Mouse (Mus musculus): Measurements from ENCODE around the gene Aspdh. TPM values are rescaled to one million over a fixed set of nuclear protein-coding genes. Genes with fewer than 3 reads are reported as not detected.
A peak's percentile ranks its signal among the peaks of the same experiment; 100 is the strongest.

Aspdh gene
- polyA plus RNA-seq (2014; fragmentation: Nextera tagmentation; extraction: Ambion mirVana): 0.52 and 1.1 TPM in 2 replicates

GRCm38 (mm10) chr7:44465111-44465510 is at the start of gene Aspdh:
Gene Aspdh, plus strand, starts transcription at chr7:44465391.
- H3K4me2 ChIP-seq (replicated peaks; ENCODE audit: low read depth, low read length): no peak within 1 kb of the TSS
- no peak for ATAC-seq (ENCODE audit: insufficient number of reproducible peaks, insufficient read depth, low FRiP score, low read depth)
- H3K4me1 ChIP-seq (ENCODE audit: control insufficient read depth, insufficient read depth, low read length): peaks cover 8% of the 10 kb centered on the region
- no peak within 1 kb of the TSS for H3K27ac ChIP-seq (ENCODE audit: low read length)
- H3K27me3 ChIP-seq (ENCODE audit: control insufficient read depth, insufficient read depth, low read length): peaks cover 32% of the 10 kb centered on the region
- WGBS: 70% methylated on average over 2 of the region's 2 CpGs
- H3K4me3 ChIP-seq (ENCODE audit: low read depth, low read length): no peak within 1 kb of the TSS
- H3K9me3 ChIP-seq (ENCODE audit: control insufficient read depth, low read depth, low read length): no peaks in the 10 kb centered on the region
- no peaks in the 10 kb centered on the region; the same call in 1 of the 2 replicates for H3K36me3 ChIP-seq (ENCODE audit: control insufficient read depth, insufficient read depth, low read length)
- H3K9ac ChIP-seq (replicated peaks; ENCODE audit: low read depth, low read length): no peak within 1 kb of the TSS

DNA sequence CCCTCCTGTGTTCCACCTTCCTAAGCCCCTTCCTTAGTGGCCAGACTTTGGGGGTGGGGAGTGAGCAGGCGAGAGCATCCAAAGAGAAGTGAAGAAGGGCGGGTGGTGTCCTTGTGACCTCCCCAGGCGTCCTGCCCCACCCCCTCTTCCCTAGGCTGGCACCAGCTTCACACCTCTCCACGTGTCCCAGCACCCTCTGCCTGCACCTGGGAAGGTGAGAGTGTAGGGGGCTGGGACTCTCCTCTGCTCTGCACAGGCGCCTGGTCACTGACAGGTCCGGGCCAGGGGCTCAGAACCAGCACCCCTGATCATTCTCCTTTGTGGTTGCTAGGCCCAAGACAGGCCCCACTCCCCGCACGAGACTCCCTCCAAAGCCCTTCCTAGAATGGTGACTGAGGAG is 37.5 kb upstream of the Aspdh start:
- no peaks in the 10 kb centered on the region for H3K9me3 ChIP-seq (ENCODE audit: control insufficient read depth, low read depth, low read length)
- H3K4me3 ChIP-seq (ENCODE audit: low read depth, low read length): no peak overlapping the region
- H3K27me3 ChIP-seq (ENCODE audit: control insufficient read depth, insufficient read depth, low read length): peaks cover 20% of the 10 kb centered on the region
- H3K27ac ChIP-seq (ENCODE audit: low read length): no peak overlapping the region
- no peaks in the 10 kb centered on the region for H3K36me3 ChIP-seq (ENCODE audit: control insufficient read depth, insufficient read depth, low read length)
- peak overlapping the region; percentile 75; the same call in 1 of the 2 replicates for H3K4me2 ChIP-seq (replicated peaks; ENCODE audit: low read depth, low read length)
- H3K4me1 ChIP-seq (ENCODE audit: control insufficient read depth, insufficient read depth, low read length): peaks cover 7% of the 10 kb centered on the region; the same call in 1 of the 2 replicates
- WGBS: 13% methylated on average over 8 of the region's 8 CpGs
- no peak for ATAC-seq (ENCODE audit: insufficient number of reproducible peaks, insufficient read depth, low FRiP score, low read depth)
- no peak overlapping the region for H3K9ac ChIP-seq (replicated peaks; ENCODE audit: low read depth, low read length)

DNA sequence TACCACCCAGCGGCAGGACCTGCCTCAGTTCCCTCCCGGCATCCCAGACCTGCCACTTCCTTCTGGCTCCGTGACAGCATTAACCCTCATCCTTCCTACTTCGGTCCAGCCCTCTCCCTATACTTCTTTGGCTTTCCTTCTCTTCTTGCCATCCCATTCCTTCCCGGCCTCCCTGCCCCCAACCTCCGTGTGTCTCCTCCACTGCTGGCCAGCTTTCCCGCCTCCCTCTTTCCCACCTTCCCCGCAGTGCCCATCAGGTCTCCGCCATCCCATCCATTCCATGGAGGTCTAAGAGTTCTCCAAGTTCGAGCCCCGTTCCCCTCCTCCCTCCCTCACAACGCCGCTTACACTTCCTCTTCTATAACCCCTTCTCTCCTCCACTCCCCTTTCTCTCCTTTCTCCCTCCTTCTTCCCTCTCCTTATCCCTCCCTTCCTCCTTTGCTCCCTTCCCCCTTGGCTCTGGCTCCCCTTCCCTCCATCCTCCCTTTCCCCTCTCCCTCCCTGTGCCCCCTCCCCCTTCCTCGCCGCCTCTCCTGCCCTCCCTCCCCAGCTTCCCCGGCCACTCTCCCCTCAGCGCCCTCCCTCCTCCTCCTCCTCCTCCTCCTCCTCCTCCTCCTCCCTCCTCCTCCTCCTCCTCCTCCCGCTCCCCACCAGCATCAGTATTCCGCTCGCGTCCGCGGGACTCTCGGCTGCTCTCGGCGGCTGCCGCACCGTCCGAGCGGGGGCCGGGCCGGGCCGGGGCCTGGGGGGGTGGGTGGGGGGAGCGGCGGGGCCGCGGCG is 36.8 kb upstream of the Aspdh start:
- peak overlapping the region; percentile 28; the same call in 1 of the 2 replicates for H3K9ac ChIP-seq (replicated peaks; ENCODE audit: low read depth, low read length)
- H3K36me3 ChIP-seq (ENCODE audit: control insufficient read depth, insufficient read depth, low read length): no peaks in the 10 kb centered on the region
- H3K9me3 ChIP-seq (ENCODE audit: control insufficient read depth, low read depth, low read length): no peaks in the 10 kb centered on the region
- H3K27ac ChIP-seq (ENCODE audit: low read length): no peak overlapping the region
- WGBS: 3% methylated on average over 23 of the region's 38 CpGs
- peaks cover 20% of the 10 kb centered on the region for H3K27me3 ChIP-seq (ENCODE audit: control insufficient read depth, insufficient read depth, low read length)
- peak overlapping the region; percentile 75 for H3K4me2 ChIP-seq (replicated peaks; ENCODE audit: low read depth, low read length)
- ATAC-seq (ENCODE audit: insufficient number of reproducible peaks, insufficient read depth, low FRiP score, low read depth): peak; percentile 42; the same call in 1 of the 2 replicates
- peak overlapping the region; percentile 46 for H3K4me3 ChIP-seq (ENCODE audit: low read depth, low read length)
- H3K4me1 ChIP-seq (ENCODE audit: control insufficient read depth, insufficient read depth, low read length): peaks cover 7% of the 10 kb centered on the region; the same call in 1 of the 2 replicates

DNA sequence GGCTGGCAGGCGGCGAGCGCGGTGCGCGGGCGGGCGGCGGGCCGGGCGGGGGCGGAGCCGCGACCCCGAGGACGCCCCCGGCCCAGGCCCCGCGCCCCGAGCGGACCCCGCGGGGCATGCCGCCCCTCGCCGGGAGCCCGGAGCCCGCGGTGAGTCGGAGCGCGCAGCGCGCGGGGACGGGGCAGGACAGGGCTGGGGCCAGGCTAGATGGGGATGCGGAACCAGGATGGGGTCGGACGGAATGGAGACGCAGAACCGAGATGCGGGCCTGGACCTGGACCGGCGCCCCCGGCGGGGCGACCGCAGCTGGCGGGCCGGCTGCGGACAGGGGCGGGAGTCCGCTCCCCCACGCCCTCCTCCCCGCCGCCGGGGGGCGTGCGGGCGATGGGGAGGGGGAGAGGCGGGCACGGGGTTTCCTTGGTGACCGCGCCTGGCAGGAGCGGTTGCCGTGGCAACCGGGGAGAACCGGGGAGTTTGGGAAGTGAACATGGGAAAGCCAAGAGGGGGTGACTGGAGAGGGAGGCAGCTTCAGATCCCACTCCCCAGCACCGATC is 36.1 kb upstream of the Aspdh start, which contains the start of gene Lrrc4b:
TSS of gene Lrrc4b (plus strand) at position 51 of the 554 bp plus-strand sequence.
- Histone ChIP-seq H3K36me3 (ENCODE audit: control insufficient read depth, insufficient read depth, low read length) (no peaks in the 10 kb centered on the region), H3K27me3 (ENCODE audit: control insufficient read depth, insufficient read depth, low read length) (peaks cover 20% of the 10 kb centered on the region), H3K4me2 (replicated peaks; ENCODE audit: low read depth, low read length) (peak within 1 kb of the TSS; percentile 75), H3K4me1 (ENCODE audit: control insufficient read depth, insufficient read depth, low read length) (peaks cover 7% of the 10 kb centered on the region; the same call in 1 of the 2 replicates), H3K27ac (ENCODE audit: low read length) (no peak within 1 kb of the TSS), H3K9ac (replicated peaks; ENCODE audit: low read depth, low read length) (peak within 1 kb of the TSS; percentile 28; the same call in 1 of the 2 replicates), H3K9me3 (ENCODE audit: control insufficient read depth, low read depth, low read length) (no peaks in the 10 kb centered on the region), H3K4me3 (ENCODE audit: low read depth, low read length) (peak within 1 kb of the TSS; percentile 46)
- no peak for ATAC-seq (ENCODE audit: insufficient number of reproducible peaks, insufficient read depth, low FRiP score, low read depth)
- under 1% methylated on average over 61 of the region's 69 CpGs for WGBS

- H3K4me3 ChIP-seq (ENCODE audit: low read depth, low read length): peak overlapping the region; percentile 46
- H3K36me3 ChIP-seq (ENCODE audit: control insufficient read depth, insufficient read depth, low read length): no peaks in the 10 kb centered on the region
- peak overlapping the region; percentile 75 for H3K4me2 ChIP-seq (replicated peaks; ENCODE audit: low read depth, low read length)
- peaks cover 20% of the 10 kb centered on the region for H3K27me3 ChIP-seq (ENCODE audit: control insufficient read depth, insufficient read depth, low read length)
- H3K4me1 ChIP-seq (ENCODE audit: control insufficient read depth, insufficient read depth, low read length): peaks cover 7% of the 10 kb centered on the region; the same call in 1 of the 2 replicates
- H3K9ac ChIP-seq (replicated peaks; ENCODE audit: low read depth, low read length): peak overlapping the region; percentile 28; the same call in 1 of the 2 replicates
- H3K9me3 ChIP-seq (ENCODE audit: control insufficient read depth, low read depth, low read length): no peaks in the 10 kb centered on the region
- no peak overlapping the region for H3K27ac ChIP-seq (ENCODE audit: low read length)
- 3% methylated on average over 30 of the region's 32 CpGs for WGBS
- ATAC-seq (ENCODE audit: insufficient number of reproducible peaks, insufficient read depth, low FRiP score, low read depth): no peak
These were observed 35.4 kb upstream of the Aspdh start for GRCm38 (mm10) chr7:44429534-44430488.

GRCm38 (mm10) chr7:44432550-44432949 is 32.6 kb upstream of the Aspdh start:
- H3K36me3 ChIP-seq (ENCODE audit: control insufficient read depth, insufficient read depth, low read length): no peaks in the 10 kb centered on the region
- H3K4me3 ChIP-seq (ENCODE audit: low read depth, low read length): no peak overlapping the region
- peaks cover 20% of the 10 kb centered on the region for H3K27me3 ChIP-seq (ENCODE audit: control insufficient read depth, insufficient read depth, low read length)
- no peak overlapping the region for H3K9ac ChIP-seq (replicated peaks; ENCODE audit: low read depth, low read length)
- 75% methylated on average over 6 of the region's 6 CpGs for WGBS
- peaks cover 7% of the 10 kb centered on the region; the same call in 1 of the 2 replicates for H3K4me1 ChIP-seq (ENCODE audit: control insufficient read depth, insufficient read depth, low read length)
- H3K27ac ChIP-seq (ENCODE audit: low read length): no peak overlapping the region
- H3K9me3 ChIP-seq (ENCODE audit: control insufficient read depth, low read depth, low read length): no peaks in the 10 kb centered on the region
- H3K4me2 ChIP-seq (replicated peaks; ENCODE audit: low read depth, low read length): no peak overlapping the region
- ATAC-seq (ENCODE audit: insufficient number of reproducible peaks, insufficient read depth, low FRiP score, low read depth): no peak

DNA sequence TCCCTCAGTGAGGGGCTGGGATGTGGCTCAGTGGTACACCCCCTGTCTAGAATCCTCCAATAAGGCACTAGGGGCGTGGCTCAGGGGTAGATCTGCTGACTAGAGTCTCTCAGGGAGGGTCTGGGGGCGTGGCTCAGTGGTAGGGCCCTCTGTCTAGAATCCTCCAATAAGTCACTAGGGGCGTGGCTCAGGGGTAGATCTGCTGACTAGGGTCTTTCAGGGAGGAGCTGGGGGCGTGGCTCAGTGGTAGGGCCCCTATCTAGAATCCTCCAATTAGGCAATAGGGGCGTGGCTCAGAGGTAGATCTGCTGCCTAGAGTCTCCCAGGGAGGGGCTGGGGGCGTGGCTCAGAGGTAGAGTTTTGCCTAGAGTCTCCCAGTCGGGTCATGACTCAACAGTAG is 31.8 kb upstream of the Aspdh start:
- H3K27ac ChIP-seq (ENCODE audit: low read length): no peak overlapping the region
- no peak overlapping the region for H3K4me2 ChIP-seq (replicated peaks; ENCODE audit: low read depth, low read length)
- ATAC-seq (ENCODE audit: insufficient number of reproducible peaks, insufficient read depth, low FRiP score, low read depth): peak; percentile 59
- no peaks in the 10 kb centered on the region for H3K9me3 ChIP-seq (ENCODE audit: control insufficient read depth, low read depth, low read length)
- no peaks in the 10 kb centered on the region for H3K36me3 ChIP-seq (ENCODE audit: control insufficient read depth, insufficient read depth, low read length)
- no peak overlapping the region for H3K9ac ChIP-seq (replicated peaks; ENCODE audit: low read depth, low read length)
- H3K4me3 ChIP-seq (ENCODE audit: low read depth, low read length): no peak overlapping the region
- H3K27me3 ChIP-seq (ENCODE audit: control insufficient read depth, insufficient read depth, low read length): peaks cover 26% of the 10 kb centered on the region
- peaks cover 7% of the 10 kb centered on the region; the same call in 1 of the 2 replicates for H3K4me1 ChIP-seq (ENCODE audit: control insufficient read depth, insufficient read depth, low read length)
- 4% methylated on average over 7 of the region's 7 CpGs for WGBS

- WGBS: 64% methylated on average over 9 of the region's 9 CpGs
- Histone ChIP-seq H3K27ac (ENCODE audit: low read length) (no peak overlapping the region), H3K4me1 (ENCODE audit: control insufficient read depth, insufficient read depth, low read length) (peaks cover 7% of the 10 kb centered on the region; the same call in 1 of the 2 replicates), H3K4me2 (replicated peaks; ENCODE audit: low read depth, low read length) (no peak overlapping the region), H3K27me3 (ENCODE audit: control insufficient read depth, insufficient read depth, low read length) (peaks cover 23% of the 10 kb centered on the region), H3K9ac (replicated peaks; ENCODE audit: low read depth, low read length) (no peak overlapping the region), H3K36me3 (ENCODE audit: control insufficient read depth, insufficient read depth, low read length) (no peaks in the 10 kb centered on the region), H3K4me3 (ENCODE audit: low read depth, low read length) (no peak overlapping the region), H3K9me3 (ENCODE audit: control insufficient read depth, low read depth, low read length) (no peaks in the 10 kb centered on the region)
- no peak for ATAC-seq (ENCODE audit: insufficient number of reproducible peaks, insufficient read depth, low FRiP score, low read depth)
These were observed 31.1 kb upstream of the Aspdh start for GRCm38 (mm10) chr7:44434089-44434488.

Measured in stomach, embryonic 14.5 days (tissue).